Mouse (Mus musculus): Measurements from ENCODE around the gene Rgs4.

GRCm38 (mm10) chr1:169748439-169748838 is 997 bp upstream of the Rgs4 start:
- TF ChIP-seq CTCF (IDR thresholded peaks at IDR 0.05; ENCODE audit: extremely low read depth, insufficient read length, insufficient replicate concordance, low read depth, low read length) (no peak), POLR2A (IDR thresholded peaks at IDR 0.05; ENCODE audit: low read depth, low read length) (no peak)

Data from small intestine, adult 2 months (tissue).